Mouse (Mus musculus) cerebellum, postnatal 36 days (tissue): Measurements from ENCODE around the gene Olfr904.
"Not testable (repeated sequence)": the region's sequence is repeated elsewhere in the genome, so short reads cannot be mapped to it uniquely, and the experiment has no call there.

ENCODE experiments used
- DNase-seq, 2 experiments: peaks; one replicate each; pipeline ENCODE4 v3.0.0; 2021 to 2022; ENCODE audit warnings: mixed read lengths in 2 of 2

Gene Olfr904

DNA sequence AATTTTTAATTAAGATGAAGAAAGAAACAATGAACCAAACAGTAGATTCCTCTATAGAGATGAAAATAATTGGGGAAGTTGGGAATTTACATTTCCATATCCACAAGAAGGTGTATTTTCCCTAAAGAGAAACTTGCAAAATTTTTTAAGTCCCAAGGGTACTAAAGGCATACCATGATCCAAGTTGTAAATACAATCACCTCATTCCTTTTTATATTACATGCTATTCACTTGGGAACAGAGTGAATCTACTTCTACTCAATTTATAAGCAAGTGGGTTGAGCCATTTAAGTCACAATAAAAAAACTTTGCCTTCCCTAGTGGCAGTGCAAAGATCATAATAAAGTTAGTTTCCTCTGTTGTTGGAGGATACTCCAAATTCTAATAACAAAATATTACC lies at the start of gene Olfr904:
Gene Olfr904 (plus strand): TSS at position 301 of the 400 bp plus-strand sequence.
- no peak for DNase-seq

DNA sequence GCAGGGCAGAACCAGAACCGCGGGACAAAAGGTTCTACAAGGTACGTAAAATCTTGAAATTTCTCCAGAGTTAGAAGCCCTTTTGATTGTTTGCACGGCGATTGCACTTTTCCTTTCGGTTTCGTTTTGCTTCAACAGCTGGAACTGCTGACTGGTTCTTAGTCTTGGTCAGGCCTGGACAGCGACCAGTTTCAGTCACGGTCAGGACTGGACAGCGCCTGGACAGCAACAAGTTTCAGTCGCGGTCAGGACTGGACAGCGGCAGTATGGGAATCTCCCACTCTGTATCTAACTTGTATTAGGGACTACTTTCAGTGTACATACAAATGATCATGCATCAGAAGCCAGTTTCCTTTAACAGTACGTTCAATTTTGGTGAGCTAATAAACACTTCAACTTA lies 49.4 kb upstream of the Olfr904 start:
- not testable (repeated sequence) for DNase-seq

DNA sequence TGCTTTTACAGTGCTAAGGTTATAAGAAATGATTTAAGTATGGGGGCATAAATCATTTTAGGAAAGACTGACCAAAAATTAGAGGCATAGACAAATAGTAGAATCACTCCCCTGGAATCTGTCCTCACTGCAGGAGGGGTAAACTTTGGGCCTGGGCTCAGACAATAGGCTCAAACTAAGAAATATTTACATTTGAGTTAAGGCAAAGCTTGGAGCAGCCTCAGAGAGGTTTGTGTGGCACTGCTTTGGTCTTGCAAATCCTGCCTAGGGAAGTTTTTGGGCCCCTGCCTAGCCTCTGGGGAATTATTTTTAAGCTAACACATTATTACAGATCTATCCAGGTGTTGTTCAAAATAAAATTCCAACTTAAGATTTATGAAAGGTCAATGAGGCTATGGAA lies 39.1 kb upstream of the Olfr904 start:
- DNase-seq = no peak

DNA sequence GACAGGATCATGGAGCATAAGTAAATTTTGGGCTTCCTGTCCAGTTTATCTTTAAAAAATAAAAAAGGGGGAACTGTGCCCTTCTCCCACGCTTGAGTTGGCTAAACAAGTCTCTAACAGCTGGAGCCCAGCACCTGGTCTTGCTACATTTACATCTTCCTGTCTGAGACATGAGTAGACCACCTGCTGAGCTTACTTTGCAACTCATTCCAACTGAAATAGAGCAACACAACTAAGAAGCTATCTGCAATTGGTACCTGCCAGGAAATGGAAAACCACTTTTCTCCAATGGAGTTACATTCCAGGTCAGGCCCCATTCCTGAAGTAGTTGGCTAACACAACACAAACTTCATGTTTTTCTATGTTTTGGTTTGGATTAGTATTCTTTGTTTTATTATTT lies 35.9 kb upstream of the Olfr904 start:
- DNase-seq = no peak

DNA sequence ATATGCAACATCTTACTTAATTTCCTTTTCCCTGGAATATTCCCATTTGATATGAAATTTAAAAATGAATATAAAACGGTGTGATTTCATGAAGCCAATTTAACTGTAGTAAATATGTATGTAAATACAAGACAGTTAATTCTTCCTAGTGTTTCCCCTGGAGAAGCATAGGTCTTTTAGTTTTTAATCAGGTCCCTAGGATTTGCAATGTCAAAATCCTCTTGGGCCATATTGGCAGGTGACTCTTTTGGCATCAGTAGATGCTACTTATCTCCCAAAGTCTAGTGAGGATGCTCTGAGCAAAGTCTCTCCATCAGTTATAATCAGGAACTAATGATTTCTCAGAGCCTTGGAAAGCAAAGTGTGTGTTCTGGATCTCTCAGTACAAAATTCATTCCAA lies 33.8 kb upstream of the Olfr904 start, which contains the start of gene Olfr901:
Gene Olfr901 (plus strand): TSS at position 301 of the 400 bp plus-strand sequence.
- no peak for DNase-seq

DNA sequence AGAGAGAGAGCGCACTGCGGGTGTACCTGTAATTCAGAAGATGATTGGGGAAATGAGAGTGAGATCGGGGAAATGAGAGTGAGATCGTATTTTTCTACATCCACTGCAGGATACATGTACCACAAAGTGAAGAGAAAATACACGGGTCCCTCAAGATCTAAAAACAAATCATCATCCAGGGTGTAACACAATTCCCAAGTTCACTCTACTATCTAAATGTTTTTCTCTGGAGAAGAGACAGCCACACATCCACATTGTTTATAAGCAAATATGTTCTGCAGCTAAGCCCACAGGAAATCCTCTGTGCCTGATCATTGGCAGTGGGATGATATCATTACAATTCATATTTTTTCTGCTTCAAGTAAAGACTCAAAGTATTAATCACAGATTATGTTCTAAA lies 15.6 kb upstream of the Olfr904 start, which contains the start of gene Olfr902:
Gene Olfr902 (plus strand): TSS at position 301 of the 400 bp plus-strand sequence.
- no peak for DNase-seq

DNA sequence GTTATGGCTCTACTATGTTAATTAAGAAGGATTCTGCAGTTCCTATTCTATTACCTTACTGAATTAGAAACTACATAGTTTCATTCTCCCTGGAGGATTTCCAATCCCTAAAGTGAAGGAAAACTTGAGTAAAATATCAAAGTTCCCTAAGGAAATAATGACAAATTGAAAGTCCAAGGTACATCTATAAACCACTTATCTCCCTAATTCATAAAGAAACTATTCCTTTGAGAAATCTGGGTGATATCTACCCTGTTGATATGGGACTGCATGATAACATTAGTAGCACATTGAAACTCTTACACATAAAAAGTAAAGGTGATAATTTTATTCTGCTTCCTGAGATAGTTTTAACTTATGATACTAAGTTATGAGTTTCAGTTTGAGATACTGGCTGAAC lies 7.9 kb downstream of the Olfr904 start, which contains the start of gene Olfr905:
Gene Olfr905 (plus strand): TSS at position 301 of the 400 bp plus-strand sequence.
- DNase-seq = no peak

DNA sequence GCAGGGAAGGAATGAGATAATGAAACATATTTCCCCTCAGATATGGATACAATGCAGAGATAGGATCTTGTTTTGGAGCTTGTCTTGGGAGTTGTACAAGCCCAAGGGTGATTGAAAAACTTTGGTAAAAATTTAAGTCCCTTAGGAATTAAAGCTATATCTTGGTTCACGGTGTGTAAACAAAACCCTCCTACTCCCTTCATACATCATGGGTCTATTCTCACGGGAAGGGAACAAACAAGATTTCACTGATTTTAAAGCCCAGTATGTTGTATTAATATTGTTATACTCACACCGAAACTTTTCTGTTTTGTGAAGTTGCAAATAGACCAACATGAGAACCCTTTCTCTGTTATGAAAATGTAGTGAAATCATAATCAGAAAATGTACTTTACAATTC lies 23.8 kb downstream of the Olfr904 start, which contains the start of gene Olfr906:
Gene Olfr906 (plus strand): TSS at position 301 of the 400 bp plus-strand sequence.
- DNase-seq = no peak

DNA sequence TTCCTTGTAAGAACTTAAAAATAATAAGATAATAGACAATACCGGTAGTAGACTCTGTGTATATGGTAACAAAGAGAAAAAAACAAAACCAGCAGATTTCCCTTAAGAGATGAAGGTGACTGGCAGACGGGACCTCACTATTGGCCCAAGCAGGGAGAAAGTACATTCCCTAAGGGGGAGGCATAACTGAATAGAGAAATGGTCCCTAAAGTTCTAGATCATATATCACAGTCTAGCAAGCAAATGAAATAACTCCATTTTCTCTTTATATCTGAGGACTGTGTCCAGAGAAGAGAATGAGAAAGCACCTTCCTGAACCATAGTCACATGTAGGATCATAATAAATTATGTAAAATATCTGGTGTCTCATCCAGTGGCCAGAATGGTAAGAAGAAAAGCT lies 32.6 kb downstream of the Olfr904 start, which contains the start of gene Olfr907:
Gene Olfr907 (plus strand): TSS at position 301 of the 400 bp plus-strand sequence.
- DNase-seq = no peak

DNA sequence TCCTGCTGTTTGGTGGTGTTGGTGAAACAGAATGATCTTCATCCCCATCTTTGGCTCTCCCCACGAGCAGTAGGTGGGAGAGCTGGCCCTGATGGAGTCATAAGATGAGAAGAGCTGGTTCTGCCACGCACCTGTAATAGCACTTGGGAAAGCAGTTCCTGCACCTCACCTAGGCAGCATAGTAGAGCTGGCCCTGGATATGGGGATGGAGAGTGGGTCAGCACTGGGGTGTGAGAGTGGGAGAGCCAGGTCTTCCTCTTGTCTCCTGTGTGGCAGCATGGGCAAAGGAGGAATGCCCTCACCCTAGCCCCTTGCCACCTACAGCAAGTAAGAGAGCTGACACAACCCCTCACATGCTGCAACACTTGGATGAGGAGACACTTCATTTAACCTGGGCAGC lies 49.4 kb downstream of the Olfr904 start:
- no peak for DNase-seq
